Mouse (Mus musculus) heart, embryonic 14.5 days (tissue): ENCODE measurements around the gene Ugt1a7c. TPM values are rescaled to one million over a fixed set of nuclear protein-coding genes. Genes with fewer than 3 reads are reported as not detected.

Source experiments
- ATAC-seq: fragments of 200-750 bp; cut with Nextera tagmentation; 2 replicates; pipeline ENCODE4 v1.8.0; 2017; ENCODE audit warnings: low read depth, moderate TSS enrichment; ENCODE audit not compliant: insufficient number of reproducible peaks, insufficient read depth, low FRiP score
- H3K27ac ChIP-seq, 2 experiments: fragments of 200-500 bp in 1 of 2; fragments of 300-500 bp in 1 of 2; sonication (generic) in 1 of 2; replicated peaks in 1 of 2; 2 replicates each; pipeline ENCODE4 v1.5.1; 2012 to 2014; ENCODE audit warnings: low read depth in 2 of 2, low read length in 2 of 2, control low read depth in 1 of 2, mild to moderate bottlenecking in 1 of 2, mixed read lengths in 1 of 2; ENCODE audit not compliant: control insufficient read depth in 1 of 2, insufficient read depth in 1 of 2
- H3K27me3 ChIP-seq: fragments of 300-500 bp; sonication (generic); 2 replicates; pipeline ENCODE4 v1.6.1; 2014; ENCODE audit warnings: mild to moderate bottlenecking, low read length, control low read depth; ENCODE audit not compliant: control insufficient read depth, insufficient read depth
- H3K36me3 ChIP-seq: fragments of 300-500 bp; sonication (generic); 2 replicates; pipeline ENCODE4 v1.6.1; 2014; ENCODE audit warnings: mild to moderate bottlenecking, control low read depth, low read length, mixed read lengths; ENCODE audit not compliant: control insufficient read depth, insufficient read depth
- H3K4me1 ChIP-seq, 2 experiments: fragments of 200-500 bp in 1 of 2; fragments of 300-500 bp in 1 of 2; sonication (generic) in 1 of 2; 2 replicates each; pipeline ENCODE4 v1.6.1; 2012 to 2014; ENCODE audit warnings: low read length in 2 of 2, control low read depth in 1 of 2, mixed read lengths in 1 of 2; ENCODE audit not compliant: control insufficient read depth in 2 of 2, insufficient read depth in 2 of 2
- H3K4me2 ChIP-seq: fragments of 300-500 bp; sonication (generic); 2 replicates; pipeline ENCODE4 v1.6.1; 2014; ENCODE audit warnings: mild to moderate bottlenecking, low read length
- H3K4me3 ChIP-seq, 2 experiments: fragments of 200-500 bp in 1 of 2; fragments of 300-500 bp in 1 of 2; sonication (generic) in 1 of 2; 2 replicates each; pipeline ENCODE4 v1.5.1; 2012 to 2014; ENCODE audit warnings: low read length in 2 of 2, mild to moderate bottlenecking in 2 of 2, control low read depth in 1 of 2, low read depth in 1 of 2, moderate library complexity in 1 of 2; ENCODE audit not compliant: control insufficient read depth in 1 of 2, insufficient read depth in 1 of 2
- H3K9ac ChIP-seq: fragments of 300-500 bp; sonication (generic); 2 replicates; pipeline ENCODE4 v1.6.1; 2014; ENCODE audit warnings: mild to moderate bottlenecking, low read length
- H3K9me3 ChIP-seq: fragments of 300-500 bp; sonication (generic); 2 replicates; pipeline ENCODE4 v1.6.1; 2016; ENCODE audit warnings: low read length, control low read depth; ENCODE audit not compliant: control insufficient read depth
- WGBS: fragments of 180-500 bp; shearing (Covaris S2); extraction: QIAGEN DNeasy Blood & Tissue Kit; methylation state at CpG from one replicate; pipeline ENCODE4 v1.1.7; 2014; 5-methylcytosine and 5-hydroxymethylcytosine counted together
- polyA plus RNA-seq: library from polyadenylated mRNA; unstranded; fragments of >200 nt; fragmentation: Nextera tagmentation; extraction: Ambion mirVana; gene quantifications from 2 replicates; pipeline ENCODE4 v1.2.1, GENCODE M21; 2014

The Ugt1a7c gene
- polyA plus RNA-seq, 1 experiment from 2014 or later, result 1.0 TPM

- peaks cover 0 to under 1% of the 10 kb centered on the region in 2 experiments; a peak in 1 of 4 replicates for H3K4me1 ChIP-seq
- ATAC-seq, result no peak
- no peaks in the 10 kb centered on the region for H3K27me3 ChIP-seq
- H3K4me2 ChIP-seq, result no peak overlapping the region
- H3K36me3 ChIP-seq, result no peaks in the 10 kb centered on the region
- H3K27ac ChIP-seq, result no peak overlapping the region
- WGBS, result 61% methylated on average over 2 of the region's 2 CpGs
- no peak overlapping the region for H3K9ac ChIP-seq
- H3K4me3 ChIP-seq, result no peak overlapping the region
- no peaks in the 10 kb centered on the region for H3K9me3 ChIP-seq
Measured at GRCm38 (mm10) chr1:88199996-88200395, 105.1 kb downstream of the Ugt1a7c start.

- no peak within 1 kb of the TSS for H3K9ac ChIP-seq
- no peak for ATAC-seq
- 72% methylated on average over 7 of the region's 7 CpGs for WGBS
- no peak within 1 kb of the TSS for H3K27ac ChIP-seq
- H3K27me3 ChIP-seq, result no peaks in the 10 kb centered on the region
- peaks cover 0 to 3% of the 10 kb centered on the region in 2 experiments; a peak in 1 of 4 replicates for H3K4me1 ChIP-seq
- H3K4me2 ChIP-seq, result no peak within 1 kb of the TSS
- H3K4me3 ChIP-seq, result no peak within 1 kb of the TSS
- no peaks in the 10 kb centered on the region for H3K36me3 ChIP-seq
- no peaks in the 10 kb centered on the region for H3K9me3 ChIP-seq
Measured at GRCm38 (mm10) chr1:88200456-88200855, 105.6 kb downstream of the Ugt1a7c start, which contains the start of gene Ugt1a2. Gene Ugt1a2 (plus strand): TSS chr1:88200601.

GRCm38 (mm10) chr1:88205294-88205922, 110.5 kb downstream of the Ugt1a7c start, which contains the start of gene Dnajb3:
Gene Dnajb3 (minus strand): TSS chr1:88205782.
- no peaks in the 10 kb centered on the region for H3K9me3 ChIP-seq
- H3K4me2 ChIP-seq, result peak within 1 kb of the TSS; percentile 84
- H3K27ac ChIP-seq, result no peak within 1 kb of the TSS
- H3K4me3 ChIP-seq, result peak within 1 kb of the TSS; percentile 49 to 66
- peaks cover 3% of the 10 kb centered on the region in 2 experiments; a peak in 2 of 4 replicates for H3K4me1 ChIP-seq
- peak within 1 kb of the TSS; percentile 76 for H3K9ac ChIP-seq
- H3K36me3 ChIP-seq, result no peaks in the 10 kb centered on the region
- H3K27me3 ChIP-seq, result no peaks in the 10 kb centered on the region
- 5% methylated on average over 62 of the region's 62 CpGs for WGBS
- peak; percentile 90 for ATAC-seq

GRCm38 (mm10) chr1:88206843-88207479, 112.1 kb downstream of the Ugt1a7c start:
- 43% methylated on average over 2 of the region's 2 CpGs for WGBS
- ATAC-seq, result no peak
- H3K27ac ChIP-seq, result no peak overlapping the region

GRCm38 (mm10) chr1:88211812-88212211, 117.0 kb downstream of the Ugt1a7c start, which contains the start of gene Ugt1a1:
Gene Ugt1a1 (plus strand): TSS chr1:88211959.
- Histone ChIP-seq H3K9me3 (peaks cover 47% of the 10 kb centered on the region), H3K36me3 (no peaks in the 10 kb centered on the region), H3K4me2 (no peak within 1 kb of the TSS), H3K27ac (no peak within 1 kb of the TSS), H3K4me1 (no peaks in the 10 kb centered on the region), H3K27me3 (no peaks in the 10 kb centered on the region), H3K9ac (no peak within 1 kb of the TSS), H3K4me3 (no peak within 1 kb of the TSS)
- WGBS, result 61% methylated on average over 8 of the region's 8 CpGs
- peak; percentile 4; the same call in 1 of the 2 replicates for ATAC-seq

More at GRCm38 (mm10) chr1:88206843-88207479, 112.1 kb downstream of the Ugt1a7c start:
- Histone ChIP-seq H3K9me3 (peaks cover 8% of the 10 kb centered on the region), H3K9ac (no peak overlapping the region), H3K4me2 (no peak overlapping the region), H3K4me3 (no peak overlapping the region), H3K27me3 (no peaks in the 10 kb centered on the region), H3K4me1 (peaks cover 3% of the 10 kb centered on the region in 2 experiments; a peak in 2 of 4 replicates), H3K36me3 (no peaks in the 10 kb centered on the region)

GRCm38 (mm10) chr1:88212341-88213045, 117.6 kb downstream of the Ugt1a7c start:
- peaks cover 47% of the 10 kb centered on the region for H3K9me3 ChIP-seq
- no peaks in the 10 kb centered on the region for H3K4me1 ChIP-seq
- H3K4me3 ChIP-seq, result no peak overlapping the region
- peak; percentile 13; the same call in 1 of the 2 replicates for ATAC-seq
- no peaks in the 10 kb centered on the region for H3K36me3 ChIP-seq
- H3K9ac ChIP-seq, result no peak overlapping the region
- H3K4me2 ChIP-seq, result no peak overlapping the region
- H3K27ac ChIP-seq, result no peak overlapping the region
- WGBS, result 56% methylated on average over 8 of the region's 8 CpGs
- no peaks in the 10 kb centered on the region for H3K27me3 ChIP-seq

- no peak overlapping the region for H3K4me3 ChIP-seq
- no peak overlapping the region for H3K4me2 ChIP-seq
- no peaks in the 10 kb centered on the region for H3K36me3 ChIP-seq
- H3K4me1 ChIP-seq, result no peaks in the 10 kb centered on the region
- no peak overlapping the region for H3K9ac ChIP-seq
- no peaks in the 10 kb centered on the region for H3K27me3 ChIP-seq
- ATAC-seq, result no peak
- H3K27ac ChIP-seq, result no peak overlapping the region
- 68% methylated on average over 1 of the region's 1 CpGs for WGBS
- peaks cover 47% of the 10 kb centered on the region for H3K9me3 ChIP-seq
Measured at GRCm38 (mm10) chr1:88213061-88213460, 118.2 kb downstream of the Ugt1a7c start.
